Mouse (Mus musculus): ENCODE results near the gene Fndc1. TPM values are rescaled to one million over a fixed set of nuclear protein-coding genes. Genes with fewer than 3 reads are reported as not detected.

Fndc1 gene
- 8.2 TPM for polyA plus RNA-seq (2014; fragmentation: Illumina TruSeq; extraction: RNeasy Lipid Tissue Mini Kit (QIAGEN cat#74804); ENCODE audit: low read depth, low replicate concordance)

GRCm38 (mm10) chr17:7826819-7827515 is at the start of gene Fndc1:
TSS of gene Fndc1 (minus strand) at chr17:7827302.

Other genes starting within 250 kb of the Fndc1 start
- gene Tagap, start 98.7 kb upstream of the Fndc1 start, polyA plus RNA-seq (2014; fragmentation: Illumina TruSeq; extraction: RNeasy Lipid Tissue Mini Kit (QIAGEN cat#74804); ENCODE audit: low read depth, low replicate concordance) = 0.58 TPM
- gene Rsph3a, start 118.3 kb upstream of the Fndc1 start, polyA plus RNA-seq (2014; fragmentation: Illumina TruSeq; extraction: RNeasy Lipid Tissue Mini Kit (QIAGEN cat#74804); ENCODE audit: low read depth, low replicate concordance) = 48.3 TPM

Data from heart, adult 10 weeks (tissue).